Comparison of ENCODE assay signal across 9 mouse cellular contexts in genomic region chr12:50544855-50545609, GRCm38 (mm10).
A peak's percentile ranks its signal among the peaks of the same experiment; 100 is the strongest.
DNase-seq lines count a peak whose midpoint lies in the region; ATAC-seq lines count a peak whose summit lies in the region.
"Had no signal": no experiment of that assay in that cellular context is flagged by ENCODE, and none has a peak within 500 bp of the region (broad histone marks: within the 10 kb centered on the region; RNA-seq: fewer than 3 reads in every experiment).

No protein-coding gene starts in this region.

- H3K4me1 ChIP-seq in heart, embryonic 11.5 days (ENCODE audit: control insufficient read depth, insufficient read depth, low read length): peaks cover 12% of the 10 kb centered on the region
- H3K4me1 ChIP-seq in forebrain, embryonic 11.5 days (replicated peaks; ENCODE audit: control insufficient read depth, insufficient read depth, low read length): peaks cover 7% of the 10 kb centered on the region; the same call in 1 of the 2 replicates
- H3K4me1 ChIP-seq: liver, embryonic 15.5 days had no signal

- no peak overlapping the region for H3K9ac ChIP-seq in heart, embryonic 11.5 days (ENCODE audit: low read depth, low read length)
- no peak overlapping the region for H3K9ac ChIP-seq in forebrain, embryonic 11.5 days (ENCODE audit: low read length)
- H3K9ac ChIP-seq: liver, embryonic 15.5 days had no signal

- H3K9me3 ChIP-seq in heart, embryonic 11.5 days (replicated peaks; ENCODE audit: control insufficient read depth, low read length): no peaks in the 10 kb centered on the region
- no peaks in the 10 kb centered on the region for H3K9me3 ChIP-seq in forebrain, embryonic 11.5 days (ENCODE audit: control insufficient read depth, low read length)
- H3K9me3 ChIP-seq: liver, embryonic 15.5 days had no signal

- no peak overlapping the region for H3K4me3 ChIP-seq in heart, embryonic 11.5 days (ENCODE audit: low read depth, low read length)
- H3K4me3 ChIP-seq in forebrain, embryonic 11.5 days (ENCODE audit: low read depth, low read length): no peak overlapping the region
- H3K4me3 ChIP-seq: liver, embryonic 15.5 days had no signal

- DNase-seq in heart, adult 11 months: peak; percentile 96
- DNase-seq in Muller cell, postnatal 12 days (ENCODE audit: inconsistent ontology term): peak; percentile 73
- no peak for DNase-seq in forebrain, embryonic 11.5 days (ENCODE audit: low spot score)
- DNase-seq in kidney, postnatal 14 days: peak; percentile 49
- DNase-seq in left cerebral cortex, adult 11 months (ENCODE audit: low spot score): no peak
- no peak for DNase-seq in layer of hippocampus, adult 18-20 months (ENCODE audit: low spot score in 2 of 2)
- no peak for DNase-seq in spleen, postnatal 14 days (ENCODE audit: low spot score in 2 of 2)

- 33% methylated on average over 8 of the region's 8 CpGs for WGBS in heart, embryonic 11.5 days (ENCODE audit: insufficient replicate concordance)
- 25% methylated on average over 8 of the region's 8 CpGs for WGBS in forebrain, embryonic 11.5 days

- H3K27me3 ChIP-seq in heart, embryonic 11.5 days (ENCODE audit: control insufficient read depth, insufficient read depth, low read length): no peaks in the 10 kb centered on the region
- H3K27me3 ChIP-seq in forebrain, embryonic 11.5 days (ENCODE audit: control insufficient read depth, insufficient read depth, low read length): no peaks in the 10 kb centered on the region
- H3K27me3 ChIP-seq: liver, embryonic 15.5 days had no signal

- ATAC-seq in heart, embryonic 11.5 days (replicated peaks; ENCODE audit: insufficient number of reproducible peaks, low FRiP score, low TSS enrichment): no peak
- ATAC-seq in forebrain, embryonic 11.5 days (replicated peaks; ENCODE audit: low FRiP score): no peak; the same call in none of the 2 replicates

- no peak overlapping the region for H3K27ac ChIP-seq in heart, embryonic 11.5 days (ENCODE audit: low read depth, low read length)
- 0 out of 2 replicates have a peak overlapping the region, but pooled peaks have one; percentile 0 for H3K27ac ChIP-seq in forebrain, embryonic 11.5 days (ENCODE audit: low read depth, low read length)
- H3K27ac ChIP-seq: liver, embryonic 15.5 days had no signal

- H3K36me3 ChIP-seq in heart, embryonic 11.5 days (ENCODE audit: control insufficient read depth, insufficient read depth, low read length): no peaks in the 10 kb centered on the region
- H3K36me3 ChIP-seq in forebrain, embryonic 11.5 days (ENCODE audit: control insufficient read depth, insufficient read depth, low read length): no peaks in the 10 kb centered on the region
- H3K36me3 ChIP-seq: liver, embryonic 15.5 days had no signal

- no peak overlapping the region for H3K4me2 ChIP-seq in heart, embryonic 11.5 days
- no peak overlapping the region for H3K4me2 ChIP-seq in forebrain, embryonic 11.5 days (ENCODE audit: low read depth, low read length, severe bottlenecking)
- H3K4me2 ChIP-seq: liver, embryonic 15.5 days had no signal

Comparison
In these comparisons a context has a peak if more than half of its experiments do, and no peak if none do; other contexts are left out.
1. DNase-seq: peak in heart, adult 11 months (single experiment), Muller cell, postnatal 12 days (single experiment) and kidney, postnatal 14 days (single experiment); none in forebrain, embryonic 11.5 days (single experiment), left cerebral cortex, adult 11 months (single experiment), layer of hippocampus, adult 18-20 months (0 of 2) and spleen, postnatal 14 days (0 of 2).